In the genomic region with DNA sequence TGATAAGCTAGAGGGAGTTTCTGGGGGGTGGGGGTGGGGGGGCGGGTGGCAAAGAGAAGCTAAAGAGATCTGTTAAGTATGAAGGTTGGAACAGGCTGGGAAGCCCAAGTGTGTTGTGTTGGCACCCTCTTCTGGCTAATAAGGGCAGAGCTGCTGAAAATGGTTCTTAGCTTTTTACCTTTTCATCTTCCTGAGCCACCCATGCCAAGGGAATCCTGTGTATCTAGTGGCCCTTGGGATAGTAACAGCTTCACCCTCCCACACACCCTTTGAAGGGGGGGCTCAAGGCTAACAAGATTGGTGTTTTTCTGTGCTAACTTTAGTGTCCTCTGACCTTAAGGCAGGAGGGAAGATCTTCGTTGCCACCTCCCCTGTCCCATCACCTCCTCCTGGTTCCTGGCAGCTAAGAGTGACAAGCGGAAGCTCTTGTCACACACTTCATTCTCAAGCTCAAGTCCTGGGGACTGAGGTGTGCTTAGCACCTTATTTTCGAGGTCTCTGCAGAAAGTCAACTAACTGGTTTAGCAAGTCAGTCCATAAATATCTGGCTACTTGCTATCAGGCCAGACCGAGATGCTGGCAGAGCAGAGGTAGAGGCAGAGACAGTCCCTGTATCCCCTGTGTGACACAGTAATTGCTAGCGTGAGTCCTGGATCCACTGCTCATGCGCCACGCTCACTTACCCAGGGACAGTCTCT, we compare ENCODE assay signal across 10 mouse cellular contexts. TPM values are rescaled to one million over a fixed set of nuclear protein-coding genes. Genes with fewer than 3 reads are reported as not detected.
A peak's percentile ranks its signal among the peaks of the same experiment; 100 is the strongest.
DNase-seq lines count a peak whose midpoint lies in the region; ATAC-seq and TF ChIP-seq lines count a peak whose summit lies in the region.
"Had no signal": no experiment of that assay in that cellular context is flagged by ENCODE, and none has a peak within 500 bp of the region (broad histone marks: within the 10 kb centered on the region; RNA-seq: fewer than 3 reads in every experiment).

No protein-coding gene starts in this region.

- 0 out of 2 replicates have a peak overlapping the region, but pooled peaks have one; percentile 0 for H3K27ac ChIP-seq in hindbrain, embryonic 10.5 days
- no peak overlapping the region for H3K27ac ChIP-seq in hindbrain, embryonic 12.5 days
- no peak overlapping the region for H3K27ac ChIP-seq in layer of hippocampus, adult 2 months
- H3K27ac ChIP-seq: midbrain, embryonic 12.5 days had no signal

- peaks cover 22% of the 10 kb centered on the region; the same call in 1 of the 2 replicates for H3K36me3 ChIP-seq in hindbrain, embryonic 10.5 days
- peaks cover 26% of the 10 kb centered on the region; the same call in 1 of the 2 replicates for H3K36me3 ChIP-seq in hindbrain, embryonic 12.5 days

- H3K9ac ChIP-seq in hindbrain, embryonic 12.5 days = no peak overlapping the region
- H3K9ac ChIP-seq: embryonic facial prominence, embryonic 15.5 days; midbrain, embryonic 12.5 days had no signal

- no peak for ATAC-seq in hindbrain, embryonic 12.5 days (ENCODE audit: low FRiP score)
- ATAC-seq in erythroid progenitor cell, adult 5-6 weeks (replicated peaks; ENCODE audit: low FRiP score, poor library complexity, severe bottlenecking) = no peak

- peak; percentile 80 for TF ChIP-seq CTCF in layer of hippocampus, adult 2 months (conservative IDR thresholded peaks at IDR 0.05)

- H3K27me3 ChIP-seq in hindbrain, embryonic 10.5 days (ENCODE audit: insufficient read depth, poor library complexity, severe bottlenecking) = no peaks in the 10 kb centered on the region
- H3K27me3 ChIP-seq in hindbrain, embryonic 12.5 days = no peaks in the 10 kb centered on the region
- H3K27me3 ChIP-seq: embryonic facial prominence, embryonic 15.5 days; midbrain, embryonic 12.5 days had no signal

- peaks cover 10% of the 10 kb centered on the region; the same call in 1 of the 2 replicates for H3K4me1 ChIP-seq in hindbrain, embryonic 10.5 days (replicated peaks)
- H3K4me1 ChIP-seq in hindbrain, embryonic 12.5 days = peaks cover 9% of the 10 kb centered on the region; the same call in 1 of the 2 replicates

- H3K4me3 ChIP-seq in hindbrain, embryonic 10.5 days = no peak overlapping the region
- no peak overlapping the region for H3K4me3 ChIP-seq in hindbrain, embryonic 12.5 days
- no peak overlapping the region for H3K4me3 ChIP-seq in layer of hippocampus, adult 2 months
- H3K4me3 ChIP-seq: embryonic facial prominence, embryonic 15.5 days; midbrain, embryonic 12.5 days had no signal

- peak; percentile 32 for DNase-seq in hindbrain, embryonic 10.5 days (ENCODE audit: low spot score)
- peak; percentile 51 for DNase-seq in adipocyte (ENCODE audit: low spot score)
- DNase-seq in heart, postnatal 14 days = peak; percentile 18 to 45
- DNase-seq in layer of hippocampus, adult 2 months (ENCODE audit: low spot score in 2 of 2) = peak; percentile 39 to 41
- peak; percentile 57 for DNase-seq in lung, postnatal 10 days
- peak; percentile 58 to 62 for DNase-seq in right cerebral cortex, postnatal 10 days (ENCODE audit: low spot score in 2 of 2)

- H3K9me3 ChIP-seq in hindbrain, embryonic 10.5 days = no peaks in the 10 kb centered on the region
- no peaks in the 10 kb centered on the region for H3K9me3 ChIP-seq in hindbrain, embryonic 12.5 days (replicated peaks)
- H3K9me3 ChIP-seq: embryonic facial prominence, embryonic 15.5 days; midbrain, embryonic 12.5 days had no signal

- no peak overlapping the region for H3K4me2 ChIP-seq in hindbrain, embryonic 12.5 days (replicated peaks)
- H3K4me2 ChIP-seq: embryonic facial prominence, embryonic 15.5 days; midbrain, embryonic 12.5 days had no signal

- WGBS in hindbrain, embryonic 10.5 days = 67% methylated on average over 8 of the region's 8 CpGs
- WGBS in hindbrain, embryonic 12.5 days = 71% methylated on average over 8 of the region's 8 CpGs

- intact Hi-C loops in heart, postnatal 14 days (cut with DNase I) = loop anchor here (1.0 kb wide), 1 partner anchor 99 kb away; no protein-coding TSS in a partner anchor

RNA-seq across cellular contexts. Expression of gene Ndc1, which starts 18.1 kb away (rescaled TPM):
- 35.1 and 48.3 TPM in 2 replicates for polyA plus RNA-seq in hindbrain, embryonic 10.5 days (2016; fragmentation: Nextera tagmentation; extraction: Ambion mirVana)
- polyA plus RNA-seq in hindbrain, embryonic 12.5 days (2016; fragmentation: Nextera tagmentation; extraction: Ambion mirVana) = 28.7 and 28.8 TPM in 2 replicates
- total RNA-seq in heart, postnatal 14 days (2021) = 10 to 100 TPM; 11.5 to 12.8 TPM
- 10 to 100 TPM; 11.7 to 11.8 TPM for total RNA-seq in layer of hippocampus, adult 2 months (2021)
- total RNA-seq in erythroid progenitor cell, adult 5-6 weeks (2015; ENCODE audit: low replicate concordance) = 37.5 and 67.1 TPM in 2 replicates
- 13.2 and 21.3 TPM in 2 replicates for total RNA-seq in erythroid progenitor cell, adult 5-6 weeks (2017; ENCODE audit: low replicate concordance)

RNA-seq across cellular contexts. Expression of gene Yipf1, which starts 35.3 kb away (rescaled TPM):
- 42.0 and 48.2 TPM in 2 replicates for polyA plus RNA-seq in hindbrain, embryonic 10.5 days (2016; fragmentation: Nextera tagmentation; extraction: Ambion mirVana)
- polyA plus RNA-seq in hindbrain, embryonic 12.5 days (2016; fragmentation: Nextera tagmentation; extraction: Ambion mirVana) = 42.2 and 53.8 TPM in 2 replicates
- total RNA-seq in heart, postnatal 14 days (2021) = 10 to 100 TPM; 22.3 to 25.3 TPM
- 10 to 100 TPM; 49.4 to 51.2 TPM for total RNA-seq in layer of hippocampus, adult 2 months (2021)
- total RNA-seq in erythroid progenitor cell, adult 5-6 weeks (2015; ENCODE audit: low replicate concordance) = 5.0 and 34.6 TPM in 2 replicates
- 14.9 and 20.5 TPM in 2 replicates for total RNA-seq in erythroid progenitor cell, adult 5-6 weeks (2017; ENCODE audit: low replicate concordance)

RNA-seq across cellular contexts. Expression of gene Dio1, which starts 42.5 kb away (rescaled TPM):
- polyA plus RNA-seq in hindbrain, embryonic 10.5 days (2016; fragmentation: Nextera tagmentation; extraction: Ambion mirVana) = not detected in 2 replicates
- not detected in 2 replicates for polyA plus RNA-seq in hindbrain, embryonic 12.5 days (2016; fragmentation: Nextera tagmentation; extraction: Ambion mirVana)
- total RNA-seq in heart, postnatal 14 days (2021) = under 1 TPM in 1 of 2 experiments, not detected in 1; 0.12 TPM
- not detected for total RNA-seq in layer of hippocampus, adult 2 months (2021)
- not detected in 2 replicates for total RNA-seq in erythroid progenitor cell, adult 5-6 weeks (2015; ENCODE audit: low replicate concordance)
- total RNA-seq in erythroid progenitor cell, adult 5-6 weeks (2017; ENCODE audit: low replicate concordance) = not detected in 2 replicates
- polyA plus RNA-seq: midbrain, embryonic 12.5 days had no signal
